Mouse (Mus musculus) WW6 (cell line): ENCODE measurements around the gene Olfr292.

Experiments used
- DNase-seq: peaks from one replicate; pipeline ENCODE4 v3.0.0-alpha.2; 2013; ENCODE audit warnings: low read depth, low spot score

Gene Olfr292

DNA sequence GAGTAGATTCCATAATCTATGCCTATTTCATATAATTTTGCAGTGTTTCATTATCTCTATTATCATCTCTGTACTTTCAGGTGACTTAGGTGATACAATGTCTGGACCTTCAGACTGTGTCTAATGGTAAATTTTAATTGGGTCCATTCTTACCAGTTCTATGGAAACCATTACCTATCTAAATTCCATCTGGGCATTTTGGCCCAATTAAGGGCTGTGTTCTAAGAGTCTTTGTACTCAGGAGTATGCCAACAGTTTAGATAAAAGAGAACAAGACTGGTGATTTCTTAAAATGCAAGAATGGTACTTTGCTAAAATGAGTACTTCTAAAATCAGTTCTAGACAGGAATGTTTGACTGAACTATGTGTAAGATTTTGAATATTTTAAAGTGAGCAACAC is at the start of gene Olfr292:
TSS of gene Olfr292 (plus strand) at position 301 of the 400 bp plus-strand sequence.
- DNase-seq, result no peak

DNA sequence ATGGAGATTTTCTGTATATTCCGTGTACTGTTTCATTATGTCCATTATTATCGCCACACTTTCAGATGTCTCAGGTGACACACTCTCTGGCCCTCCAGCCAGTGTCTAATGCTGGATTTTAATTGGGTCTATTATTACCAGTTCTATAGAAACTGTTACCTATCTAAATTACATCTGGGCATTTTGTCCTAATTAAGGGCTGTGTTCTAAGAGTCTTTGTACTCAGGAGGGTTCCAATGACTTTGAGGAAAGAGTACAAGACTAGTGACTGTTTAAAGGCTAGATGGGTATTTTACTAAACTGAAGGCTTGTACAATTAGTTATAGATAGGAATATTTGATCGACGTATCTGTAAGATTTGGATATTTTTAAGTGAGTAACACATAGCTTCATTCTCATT is 39.4 kb upstream of the Olfr292 start, which contains the start of gene Olfr293:
TSS of gene Olfr293 (plus strand) at position 301 of the 400 bp plus-strand sequence.
- DNase-seq, result no peak

DNA sequence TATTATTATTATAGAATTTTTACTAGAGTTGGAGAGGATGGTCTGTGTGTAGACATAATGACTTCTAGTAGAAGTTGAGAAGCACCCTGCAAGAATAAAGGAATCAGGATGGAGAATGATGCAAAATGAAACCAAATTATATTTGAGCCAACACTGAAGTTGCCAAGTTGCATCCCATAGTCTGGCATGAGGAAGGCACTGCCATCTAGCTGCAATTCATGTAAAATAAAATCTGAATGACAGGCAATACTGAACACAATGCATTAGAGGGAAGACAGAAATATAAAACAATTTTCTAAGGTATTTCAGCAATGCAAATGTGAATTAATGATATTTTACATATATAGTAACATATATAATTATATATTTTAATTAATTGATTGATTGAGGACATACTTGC is 36.9 kb downstream of the Olfr292 start:
- DNase-seq, result no peak
